Mouse (Mus musculus): ENCODE results near the gene 2810408A11Rik. TPM values are rescaled to one million over a fixed set of nuclear protein-coding genes. Genes with fewer than 3 reads are reported as not detected.

2810408A11Rik gene
- polyA plus RNA-seq, 1 experiment from 2014 or later = 5.4 TPM

DNA sequence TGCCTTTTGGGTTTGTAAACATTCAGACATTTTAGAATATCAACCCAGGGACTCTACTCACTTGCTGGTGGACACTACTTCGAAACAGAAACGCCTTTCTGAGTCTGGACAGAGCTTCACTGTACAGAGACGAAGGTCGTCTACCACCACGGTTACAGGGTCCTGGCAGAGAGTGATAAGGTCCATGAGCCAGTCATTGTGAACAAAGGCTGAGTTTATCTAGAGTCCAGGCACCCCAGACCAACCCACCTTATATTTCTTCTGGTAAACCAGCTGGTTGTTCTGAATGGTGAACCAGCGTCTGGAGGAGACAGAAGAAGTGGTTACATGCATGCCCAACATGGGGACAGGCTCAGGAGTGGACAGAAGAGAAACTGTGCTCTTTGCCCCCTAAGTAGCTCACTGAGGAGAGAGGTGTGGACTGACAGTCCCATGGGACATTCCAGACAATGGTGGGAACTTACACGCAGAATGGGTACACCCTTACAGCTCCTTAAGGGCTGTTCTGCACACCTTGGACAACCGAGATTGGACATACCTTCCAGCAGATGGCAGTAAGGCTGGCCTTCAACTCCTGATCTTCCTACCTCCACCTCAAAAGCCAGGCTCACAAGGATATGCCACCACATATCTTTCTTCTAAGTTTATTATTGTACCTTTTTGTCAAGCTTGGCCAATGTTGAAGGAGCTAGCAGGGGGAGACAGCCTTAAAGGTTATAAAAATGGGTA lies 13.7 kb downstream of the 2810408A11Rik start:
- no peak overlapping the region for H3K27ac ChIP-seq (ENCODE audit: low read length)
- H3K27me3 ChIP-seq (replicated peaks; ENCODE audit: control insufficient read depth, insufficient read depth, low read length) = no peaks in the 10 kb centered on the region
- no peaks in the 10 kb centered on the region for H3K36me3 ChIP-seq (ENCODE audit: control insufficient read depth, insufficient read depth, low read length)
- no peaks in the 10 kb centered on the region for H3K4me1 ChIP-seq (ENCODE audit: control insufficient read depth, insufficient read depth, low read length)
- no peaks in the 10 kb centered on the region for H3K9me3 ChIP-seq (ENCODE audit: control insufficient read depth, low read length)
- no peak for ATAC-seq
- H3K4me3 ChIP-seq (ENCODE audit: low read length) = no peak overlapping the region
- no peak overlapping the region for H3K9ac ChIP-seq (ENCODE audit: low read depth, low read length)
- H3K4me2 ChIP-seq (ENCODE audit: low read depth, low read length) = no peak overlapping the region
- 62% methylated on average over 8 of the region's 8 CpGs for WGBS

DNA sequence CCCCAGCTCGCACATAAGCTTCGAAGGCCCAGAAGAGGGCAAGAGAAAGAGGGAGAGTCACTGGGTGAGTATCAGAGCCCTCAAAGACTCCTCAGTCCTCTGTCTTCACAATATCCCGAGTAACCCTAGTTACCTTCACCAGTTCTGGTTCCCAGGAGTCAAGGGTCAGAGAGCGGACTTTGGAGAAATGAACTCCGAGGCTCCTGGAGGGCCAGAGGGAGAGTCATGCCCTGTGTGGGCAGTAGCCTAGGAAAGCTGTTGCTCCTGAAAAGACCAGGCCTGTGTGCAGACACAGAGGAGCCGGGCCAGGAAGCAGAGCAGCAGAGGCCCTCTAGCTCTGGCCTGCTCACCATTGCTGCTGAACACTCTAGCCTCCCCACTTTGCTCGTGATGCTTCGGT lies 16.1 kb downstream of the 2810408A11Rik start:
- no peaks in the 10 kb centered on the region for H3K9me3 ChIP-seq (ENCODE audit: control insufficient read depth, low read length)
- no peak overlapping the region for H3K4me3 ChIP-seq (ENCODE audit: low read length)
- no peak overlapping the region for H3K27ac ChIP-seq (ENCODE audit: low read length)
- 0 out of 2 replicates have a peak overlapping the region, but pooled peaks have one; percentile 27 for H3K9ac ChIP-seq (ENCODE audit: low read depth, low read length)
- H3K4me1 ChIP-seq (ENCODE audit: control insufficient read depth, insufficient read depth, low read length) = peaks cover 15% of the 10 kb centered on the region
- H3K36me3 ChIP-seq (ENCODE audit: control insufficient read depth, insufficient read depth, low read length) = no peaks in the 10 kb centered on the region
- H3K4me2 ChIP-seq (ENCODE audit: low read depth, low read length) = no peak overlapping the region
- no peak for ATAC-seq
- no peaks in the 10 kb centered on the region for H3K27me3 ChIP-seq (replicated peaks; ENCODE audit: control insufficient read depth, insufficient read depth, low read length)
- WGBS = 73% methylated on average over 8 of the region's 8 CpGs

DNA sequence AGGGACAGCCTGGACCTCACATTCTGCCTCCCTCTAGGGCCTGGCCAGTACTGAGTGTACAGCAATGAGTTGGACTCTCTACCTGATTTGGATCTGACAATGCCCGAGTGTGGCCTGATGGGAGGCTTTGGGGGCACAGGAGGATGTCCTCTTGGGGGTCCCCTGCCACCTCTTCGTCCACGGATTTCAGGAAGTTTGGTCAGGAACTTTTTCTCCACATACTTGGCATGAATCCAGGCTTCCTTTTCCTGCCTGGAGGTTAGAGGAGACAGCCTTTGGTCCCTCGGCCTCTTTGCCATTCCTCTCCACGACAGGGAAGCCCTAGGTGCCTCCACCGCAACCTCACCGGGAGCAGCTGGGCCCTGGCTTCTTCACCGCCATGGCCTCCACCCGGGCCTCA lies 16.5 kb downstream of the 2810408A11Rik start:
- Histone ChIP-seq H3K27me3 (replicated peaks; ENCODE audit: control insufficient read depth, insufficient read depth, low read length) (no peaks in the 10 kb centered on the region), H3K9ac (ENCODE audit: low read depth, low read length) (0 out of 2 replicates have a peak overlapping the region, but pooled peaks have one; percentile 38), H3K4me2 (ENCODE audit: low read depth, low read length) (no peak overlapping the region), H3K4me3 (ENCODE audit: low read length) (no peak overlapping the region), H3K36me3 (ENCODE audit: control insufficient read depth, insufficient read depth, low read length) (no peaks in the 10 kb centered on the region), H3K27ac (ENCODE audit: low read length) (no peak overlapping the region; the same call in 1 of the 2 replicates), H3K9me3 (ENCODE audit: control insufficient read depth, low read length) (no peaks in the 10 kb centered on the region), H3K4me1 (ENCODE audit: control insufficient read depth, insufficient read depth, low read length) (peaks cover 19% of the 10 kb centered on the region)
- no peak for ATAC-seq
- WGBS = 62% methylated on average over 9 of the region's 9 CpGs

DNA sequence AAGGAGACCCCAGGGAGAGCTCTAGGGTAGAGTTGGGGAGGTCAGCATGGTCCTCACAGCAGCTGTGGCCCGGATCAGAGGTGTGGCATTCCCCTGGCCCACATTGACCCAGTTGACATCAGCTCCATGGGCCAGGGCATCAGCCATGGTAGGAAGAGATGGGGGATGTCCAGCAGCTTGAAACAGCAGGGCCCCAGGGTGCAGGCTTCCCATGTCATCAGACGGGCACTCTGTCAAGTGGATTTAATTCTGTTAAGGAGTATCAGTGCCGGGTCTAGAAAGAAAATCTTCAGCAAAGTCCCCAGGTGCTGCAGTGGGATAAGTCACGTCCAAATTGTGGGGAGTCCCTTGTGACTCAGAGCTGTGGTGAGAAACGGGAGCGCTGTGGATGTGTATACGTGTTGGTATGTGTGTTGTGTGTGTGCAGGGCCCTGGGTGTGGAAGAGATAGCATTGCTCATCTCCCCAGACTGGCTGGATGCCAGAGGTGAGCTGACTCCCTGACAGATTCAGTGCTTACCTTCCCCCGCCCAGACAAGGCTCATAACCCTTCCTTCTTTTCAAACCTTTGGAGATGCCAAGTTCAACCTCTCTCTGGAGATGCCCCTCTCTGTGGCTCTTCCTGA lies 17.1 kb downstream of the 2810408A11Rik start:
- WGBS = 84% methylated on average over 8 of the region's 8 CpGs
- H3K9me3 ChIP-seq (ENCODE audit: control insufficient read depth, low read length) = no peaks in the 10 kb centered on the region
- H3K4me3 ChIP-seq (ENCODE audit: low read length) = no peak overlapping the region
- H3K4me2 ChIP-seq (ENCODE audit: low read depth, low read length) = no peak overlapping the region
- ATAC-seq = no peak
- H3K9ac ChIP-seq (ENCODE audit: low read depth, low read length) = 0 out of 2 replicates have a peak overlapping the region, but pooled peaks have one; percentile 38
- H3K36me3 ChIP-seq (ENCODE audit: control insufficient read depth, insufficient read depth, low read length) = no peaks in the 10 kb centered on the region
- H3K27me3 ChIP-seq (replicated peaks; ENCODE audit: control insufficient read depth, insufficient read depth, low read length) = no peaks in the 10 kb centered on the region
- H3K27ac ChIP-seq (ENCODE audit: low read length) = no peak overlapping the region; the same call in 1 of the 2 replicates
- peaks cover 22% of the 10 kb centered on the region for H3K4me1 ChIP-seq (ENCODE audit: control insufficient read depth, insufficient read depth, low read length)

DNA sequence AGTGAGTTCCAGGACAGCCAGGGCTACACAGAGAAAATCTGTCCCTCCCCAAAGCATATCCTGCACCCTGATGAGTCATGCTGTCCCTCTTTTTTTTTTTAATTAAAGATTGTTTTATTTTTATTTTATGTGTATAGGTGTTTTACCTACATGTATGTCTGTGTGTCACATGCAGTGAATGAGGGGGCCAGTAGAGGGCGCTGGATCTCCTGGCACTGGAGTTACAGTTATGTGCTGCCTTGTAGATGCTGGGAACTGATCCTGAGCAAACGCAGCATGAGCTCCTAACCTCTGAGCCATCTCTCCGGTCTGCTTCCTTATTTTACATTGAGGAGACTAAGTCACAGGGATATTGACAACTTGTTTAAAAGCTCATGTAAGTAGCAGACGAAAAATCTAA lies 17.7 kb downstream of the 2810408A11Rik start:
- Histone ChIP-seq H3K9me3 (ENCODE audit: control insufficient read depth, low read length) (no peaks in the 10 kb centered on the region), H3K27me3 (replicated peaks; ENCODE audit: control insufficient read depth, insufficient read depth, low read length) (no peaks in the 10 kb centered on the region), H3K36me3 (ENCODE audit: control insufficient read depth, insufficient read depth, low read length) (no peaks in the 10 kb centered on the region), H3K4me2 (ENCODE audit: low read depth, low read length) (no peak overlapping the region), H3K9ac (ENCODE audit: low read depth, low read length) (no peak overlapping the region), H3K27ac (ENCODE audit: low read length) (no peak overlapping the region), H3K4me3 (ENCODE audit: low read length) (no peak overlapping the region), H3K4me1 (ENCODE audit: control insufficient read depth, insufficient read depth, low read length) (peaks cover 23% of the 10 kb centered on the region)
- 65% methylated on average over 4 of the region's 4 CpGs for WGBS
- ATAC-seq = no peak

DNA sequence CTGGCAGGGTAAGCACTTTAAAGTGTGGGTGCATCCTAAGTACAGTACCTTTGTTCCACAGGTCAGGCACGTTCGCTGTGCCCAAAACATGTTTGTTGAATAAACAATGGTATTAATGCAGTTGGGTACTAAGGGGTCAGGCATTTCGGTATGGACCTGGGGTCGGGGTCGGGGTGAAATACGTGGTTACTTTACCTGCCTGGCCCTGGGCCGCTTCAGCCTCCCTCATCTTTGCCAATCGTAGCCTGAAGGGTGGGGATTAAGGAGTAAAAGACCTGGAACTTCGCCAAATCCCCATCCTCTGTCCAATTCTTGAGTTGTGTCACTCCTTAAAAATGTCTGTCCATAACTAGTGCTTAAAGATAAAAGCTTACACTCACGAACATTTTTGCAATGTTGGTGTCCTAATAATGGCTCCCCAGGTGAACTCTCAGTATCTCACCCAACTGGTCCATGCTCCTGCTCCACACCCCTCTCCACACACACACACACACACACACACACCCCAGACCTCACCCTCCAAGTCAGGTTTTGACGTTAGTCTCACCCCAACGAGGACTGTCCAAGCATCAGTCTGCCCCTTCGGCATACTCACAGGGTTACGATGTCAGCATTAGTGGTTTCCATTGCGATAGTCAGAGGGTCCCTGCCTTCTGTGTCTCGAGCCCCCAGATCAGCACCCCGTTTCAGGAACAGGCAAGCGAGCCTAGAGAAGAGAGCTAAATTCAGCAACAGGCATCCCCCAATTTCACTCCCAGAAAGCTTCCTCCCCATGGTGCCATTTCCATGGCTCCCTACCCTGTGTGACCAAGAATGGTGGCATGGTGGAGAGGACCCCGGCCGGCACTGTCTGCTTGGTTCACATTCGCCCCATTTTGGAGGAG lies 18.8 kb downstream of the 2810408A11Rik start:
- Histone ChIP-seq H3K4me2 (ENCODE audit: low read depth, low read length) (peak overlapping the region; percentile 84), H3K4me1 (ENCODE audit: control insufficient read depth, insufficient read depth, low read length) (peaks cover 30% of the 10 kb centered on the region), H3K36me3 (ENCODE audit: control insufficient read depth, insufficient read depth, low read length) (no peaks in the 10 kb centered on the region), H3K9ac (ENCODE audit: low read depth, low read length) (peak overlapping the region; percentile 71), H3K4me3 (ENCODE audit: low read length) (peak overlapping the region; percentile 50), H3K27ac (ENCODE audit: low read length) (peak overlapping the region; percentile 88), H3K27me3 (replicated peaks; ENCODE audit: control insufficient read depth, insufficient read depth, low read length) (no peaks in the 10 kb centered on the region), H3K9me3 (ENCODE audit: control insufficient read depth, low read length) (no peaks in the 10 kb centered on the region)
- ATAC-seq = peak; percentile 3; the same call in 1 of the 2 replicates
- 57% methylated on average over 21 of the region's 21 CpGs for WGBS

DNA sequence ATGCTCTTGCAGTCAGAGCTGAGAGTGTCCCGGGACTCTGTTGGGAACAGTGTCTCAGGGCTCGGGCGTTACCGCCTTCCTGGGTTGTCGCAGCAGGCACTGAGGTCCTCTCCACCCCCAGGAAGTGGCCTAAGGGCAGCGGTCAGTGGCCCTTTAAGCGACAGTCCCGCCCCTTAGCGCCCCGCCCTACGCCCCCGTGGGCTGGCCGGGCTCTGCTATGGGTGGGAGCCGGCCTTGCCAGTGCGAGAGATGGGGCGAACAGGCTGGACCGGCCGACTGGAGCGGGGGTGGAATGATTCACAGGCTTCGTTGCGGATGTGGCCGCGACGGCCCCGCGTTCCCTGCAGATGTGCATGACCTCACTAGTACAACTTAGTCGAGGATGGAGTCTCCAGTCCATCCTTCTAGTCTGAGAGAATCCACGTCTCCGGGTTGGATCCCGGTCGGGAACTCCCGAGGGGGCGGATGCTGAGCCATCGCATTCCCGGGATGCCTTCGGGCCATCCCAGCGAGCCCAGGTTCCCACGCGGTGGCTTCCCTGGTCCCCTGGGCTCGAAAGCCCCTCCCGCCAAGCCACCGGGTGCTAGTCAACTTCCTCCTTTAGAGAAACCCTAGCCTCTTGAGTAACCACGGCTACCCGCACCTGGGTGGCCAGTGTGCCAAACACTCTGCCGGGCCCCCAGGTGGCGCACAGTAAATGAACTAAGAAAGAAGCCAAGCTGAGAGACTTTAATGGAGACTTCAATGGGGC lies 19.8 kb downstream of the 2810408A11Rik start, which contains the start of gene Kctd11:
Gene Kctd11 (minus strand): TSS at position 554 of the 751 bp plus-strand sequence.
- Histone ChIP-seq H3K4me3 (ENCODE audit: low read length) (peak within 1 kb of the TSS; percentile 50), H3K4me1 (ENCODE audit: control insufficient read depth, insufficient read depth, low read length) (peaks cover 36% of the 10 kb centered on the region), H3K27me3 (replicated peaks; ENCODE audit: control insufficient read depth, insufficient read depth, low read length) (no peaks in the 10 kb centered on the region), H3K27ac (ENCODE audit: low read length) (peak within 1 kb of the TSS; percentile 88), H3K9ac (ENCODE audit: low read depth, low read length) (peak within 1 kb of the TSS; percentile 71), H3K9me3 (ENCODE audit: control insufficient read depth, low read length) (no peaks in the 10 kb centered on the region), H3K4me2 (ENCODE audit: low read depth, low read length) (peak within 1 kb of the TSS; percentile 84), H3K36me3 (ENCODE audit: control insufficient read depth, insufficient read depth, low read length) (no peaks in the 10 kb centered on the region)
- ATAC-seq = peak; percentile 91
- WGBS = under 1% methylated on average over 46 of the region's 46 CpGs

DNA sequence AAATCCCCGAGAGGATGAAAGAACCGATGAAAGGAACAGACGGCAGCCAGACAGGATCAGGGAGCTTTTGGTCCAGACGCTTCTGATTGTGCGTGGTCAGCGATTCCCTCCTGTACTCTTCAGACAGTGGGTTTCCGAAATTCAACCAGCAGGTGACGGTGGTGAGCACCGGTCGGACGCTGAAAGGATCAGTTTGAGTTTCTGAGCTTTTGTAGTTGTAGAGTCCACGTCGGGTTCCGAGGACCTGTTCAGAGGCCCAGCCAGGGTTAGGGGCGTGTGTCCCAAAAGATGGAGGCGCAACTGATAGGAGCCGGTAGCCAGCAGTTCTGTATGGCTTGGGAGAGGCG lies 20.3 kb downstream of the 2810408A11Rik start:
- Histone ChIP-seq H3K4me3 (ENCODE audit: low read length) (peak overlapping the region; percentile 50), H3K9ac (ENCODE audit: low read depth, low read length) (peak overlapping the region; percentile 71), H3K27me3 (replicated peaks; ENCODE audit: control insufficient read depth, insufficient read depth, low read length) (no peaks in the 10 kb centered on the region), H3K4me2 (ENCODE audit: low read depth, low read length) (peak overlapping the region; percentile 84), H3K4me1 (ENCODE audit: control insufficient read depth, insufficient read depth, low read length) (peaks cover 40% of the 10 kb centered on the region), H3K36me3 (ENCODE audit: control insufficient read depth, insufficient read depth, low read length) (no peaks in the 10 kb centered on the region), H3K9me3 (ENCODE audit: control insufficient read depth, low read length) (no peaks in the 10 kb centered on the region), H3K27ac (ENCODE audit: low read length) (peak overlapping the region; percentile 88)
- peak; percentile 58 for ATAC-seq
- WGBS = 1% methylated on average over 18 of the region's 18 CpGs

Data from intestine, embryonic 16.5 days (tissue).